Mouse (Mus musculus): ENCODE data around the gene Dnase2a. TPM values are rescaled to one million over a fixed set of nuclear protein-coding genes. Genes with fewer than 3 reads are reported as not detected.

The Dnase2a gene
- 5.6 TPM in 2 replicates for polyA plus RNA-seq (2015; fragmentation: Nextera tagmentation; extraction: Ambion mirVana)

- Histone ChIP-seq H3K9ac (replicated peaks) (peak within 1 kb of the TSS; percentile 43), H3K9me3 (no peaks in the 10 kb centered on the region), H3K27me3 (peaks cover 9% of the 10 kb centered on the region; the same call in 1 of the 2 replicates), H3K4me2 (replicated peaks) (peak within 1 kb of the TSS; percentile 53), H3K36me3 (peaks cover 35% of the 10 kb centered on the region), H3K27ac (replicated peaks) (no peak within 1 kb of the TSS), H3K4me3 (peak within 1 kb of the TSS; percentile 38), H3K4me1 (peaks cover 18% of the 10 kb centered on the region)
- WGBS: under 1% methylated on average over 45 of the region's 45 CpGs
- peak; percentile 77 for ATAC-seq (replicated peaks)
Observed at GRCm38 (mm10) chr8:84908421-84909161, at the start of gene Dnase2a. Dnase2a (plus strand) TSS chr8:84908560.

- H3K27ac ChIP-seq (replicated peaks): no peak within 1 kb of the TSS
Observed at GRCm38 (mm10) chr8:84871376-84872308, 36.7 kb upstream of the Dnase2a start, which contains the start of gene Syce2. Syce2 (plus strand) TSS chr8:84872111.

GRCm38 (mm10) chr8:84872309-84872965 lies 35.9 kb upstream of the Dnase2a start:
- ATAC-seq (replicated peaks): peak; percentile 73
- Histone ChIP-seq H3K9ac (replicated peaks) (peak overlapping the region; percentile 56), H3K4me2 (replicated peaks) (peak overlapping the region; percentile 92), H3K4me3 (peak overlapping the region; percentile 47), H3K36me3 (peaks cover 23% of the 10 kb centered on the region), H3K4me1 (peaks cover 21% of the 10 kb centered on the region), H3K27ac (replicated peaks) (no peak overlapping the region), H3K27me3 (no peaks in the 10 kb centered on the region), H3K9me3 (no peaks in the 10 kb centered on the region)
- 3% methylated on average over 54 of the region's 54 CpGs for WGBS

More at GRCm38 (mm10) chr8:84871376-84872308, 36.7 kb upstream of the Dnase2a start, which contains the start of gene Syce2:
- Histone ChIP-seq H3K4me2 (replicated peaks) (peak within 1 kb of the TSS; percentile 92), H3K4me1 (peaks cover 15% of the 10 kb centered on the region), H3K27me3 (no peaks in the 10 kb centered on the region), H3K4me3 (peak within 1 kb of the TSS; percentile 47), H3K9ac (replicated peaks) (peak within 1 kb of the TSS; percentile 56), H3K36me3 (peaks cover 31% of the 10 kb centered on the region), H3K9me3 (no peaks in the 10 kb centered on the region)
- peak; percentile 74 for ATAC-seq (replicated peaks)
- WGBS: 15% methylated on average over 44 of the region's 46 CpGs

- peaks cover 17% of the 10 kb centered on the region for H3K36me3 ChIP-seq
- H3K4me1 ChIP-seq: peaks cover 27% of the 10 kb centered on the region
- no peak overlapping the region for H3K9ac ChIP-seq (replicated peaks)
- H3K4me2 ChIP-seq (replicated peaks): peak overlapping the region; percentile 92
- no peak overlapping the region for H3K27ac ChIP-seq (replicated peaks)
- H3K9me3 ChIP-seq: no peaks in the 10 kb centered on the region
- ATAC-seq (replicated peaks): no peak
- no peaks in the 10 kb centered on the region for H3K27me3 ChIP-seq
- peak overlapping the region; percentile 47 for H3K4me3 ChIP-seq
- 65% methylated on average over 4 of the region's 4 CpGs for WGBS
Observed at GRCm38 (mm10) chr8:84873016-84873415, 35.3 kb upstream of the Dnase2a start.

GRCm38 (mm10) chr8:84874339-84874738 lies 34.0 kb upstream of the Dnase2a start:
- ATAC-seq (replicated peaks): no peak
- H3K4me2 ChIP-seq (replicated peaks): no peak overlapping the region

GRCm38 (mm10) chr8:84877297-84878035 lies 30.9 kb upstream of the Dnase2a start:
- H3K4me3 ChIP-seq: no peak overlapping the region
- H3K9me3 ChIP-seq: no peaks in the 10 kb centered on the region
- 43% methylated on average over 3 of the region's 3 CpGs for WGBS
- peak; percentile 79 for ATAC-seq (replicated peaks)
- no peaks in the 10 kb centered on the region for H3K36me3 ChIP-seq
- H3K27ac ChIP-seq (replicated peaks): peak overlapping the region; percentile 81
- no peak overlapping the region for H3K4me2 ChIP-seq (replicated peaks)
- peaks cover 20% of the 10 kb centered on the region for H3K4me1 ChIP-seq
- H3K9ac ChIP-seq (replicated peaks): no peak overlapping the region
- H3K27me3 ChIP-seq: no peaks in the 10 kb centered on the region

More at GRCm38 (mm10) chr8:84874339-84874738, 34.0 kb upstream of the Dnase2a start:
- H3K36me3 ChIP-seq: peaks cover 5% of the 10 kb centered on the region
- H3K9me3 ChIP-seq: no peaks in the 10 kb centered on the region
- H3K27me3 ChIP-seq: no peaks in the 10 kb centered on the region
- H3K27ac ChIP-seq (replicated peaks): no peak overlapping the region
- 86% methylated on average over 3 of the region's 3 CpGs for WGBS
- H3K4me1 ChIP-seq: peaks cover 28% of the 10 kb centered on the region
- no peak overlapping the region for H3K4me3 ChIP-seq
- no peak overlapping the region for H3K9ac ChIP-seq (replicated peaks)

GRCm38 (mm10) chr8:84878915-84879314 lies 29.4 kb upstream of the Dnase2a start:
- Histone ChIP-seq H3K27ac (replicated peaks) (no peak overlapping the region), H3K9ac (replicated peaks) (no peak overlapping the region), H3K9me3 (no peaks in the 10 kb centered on the region), H3K4me2 (replicated peaks) (no peak overlapping the region), H3K4me1 (peaks cover 14% of the 10 kb centered on the region), H3K36me3 (no peaks in the 10 kb centered on the region), H3K4me3 (no peak overlapping the region), H3K27me3 (no peaks in the 10 kb centered on the region)
- 86% methylated on average over 1 of the region's 1 CpGs for WGBS
- ATAC-seq (replicated peaks): no peak

- no peak overlapping the region for H3K27ac ChIP-seq (replicated peaks)
- ATAC-seq (replicated peaks): no peak
- no peaks in the 10 kb centered on the region for H3K4me1 ChIP-seq
- 91% methylated on average over 4 of the region's 4 CpGs for WGBS
- H3K9me3 ChIP-seq: no peaks in the 10 kb centered on the region
- H3K27me3 ChIP-seq: no peaks in the 10 kb centered on the region
- H3K36me3 ChIP-seq: peaks cover 26% of the 10 kb centered on the region
- H3K4me2 ChIP-seq (replicated peaks): no peak overlapping the region
- no peak overlapping the region for H3K9ac ChIP-seq (replicated peaks)
- no peak overlapping the region for H3K4me3 ChIP-seq
Observed at GRCm38 (mm10) chr8:84884728-84885127, 23.6 kb upstream of the Dnase2a start.

- ATAC-seq (replicated peaks): no peak
- Histone ChIP-seq H3K27ac (replicated peaks) (no peak overlapping the region), H3K36me3 (peaks cover 29% of the 10 kb centered on the region), H3K4me2 (replicated peaks) (no peak overlapping the region), H3K4me1 (peaks cover 10% of the 10 kb centered on the region), H3K27me3 (no peaks in the 10 kb centered on the region), H3K9me3 (no peaks in the 10 kb centered on the region), H3K4me3 (no peak overlapping the region), H3K9ac (replicated peaks) (no peak overlapping the region)
- WGBS: 93% methylated on average over 3 of the region's 3 CpGs
Observed at GRCm38 (mm10) chr8:84888280-84888679, 20.1 kb upstream of the Dnase2a start.

- H3K9ac ChIP-seq (replicated peaks): no peak overlapping the region
- no peak overlapping the region for H3K27ac ChIP-seq (replicated peaks)
- H3K4me1 ChIP-seq: peaks cover 16% of the 10 kb centered on the region
- no peak overlapping the region for H3K4me3 ChIP-seq
- H3K9me3 ChIP-seq: no peaks in the 10 kb centered on the region
- peaks cover 29% of the 10 kb centered on the region for H3K36me3 ChIP-seq
- no peaks in the 10 kb centered on the region for H3K27me3 ChIP-seq
- no peak for ATAC-seq (replicated peaks)
- H3K4me2 ChIP-seq (replicated peaks): no peak overlapping the region
- 94% methylated on average over 1 of the region's 1 CpGs for WGBS
Observed at GRCm38 (mm10) chr8:84889141-84889540, 19.2 kb upstream of the Dnase2a start.
